Mouse (Mus musculus) small intestine, adult 2 months (tissue): ENCODE measurements around the gene Snrpa.

Experiments
- CTCF ChIP-seq: fragments of 200-500 bp; IDR thresholded peaks from 2 replicates; pipeline ENCODE4 v1.5.1; 2012; ENCODE audit warnings: low read depth, mild to moderate bottlenecking, control low read depth, inconsistent platforms, low read length, moderate library complexity, mixed read lengths; ENCODE audit not compliant: insufficient replicate concordance, insufficient read length; ENCODE audit errors: extremely low read depth
- POLR2A ChIP-seq: fragments of 200-500 bp; IDR thresholded peaks from 2 replicates; pipeline ENCODE4 v1.6.1; 2012; ENCODE audit warnings: low read depth, mild to moderate bottlenecking, control low read depth, inconsistent platforms, low read length, moderate library complexity

DNA sequence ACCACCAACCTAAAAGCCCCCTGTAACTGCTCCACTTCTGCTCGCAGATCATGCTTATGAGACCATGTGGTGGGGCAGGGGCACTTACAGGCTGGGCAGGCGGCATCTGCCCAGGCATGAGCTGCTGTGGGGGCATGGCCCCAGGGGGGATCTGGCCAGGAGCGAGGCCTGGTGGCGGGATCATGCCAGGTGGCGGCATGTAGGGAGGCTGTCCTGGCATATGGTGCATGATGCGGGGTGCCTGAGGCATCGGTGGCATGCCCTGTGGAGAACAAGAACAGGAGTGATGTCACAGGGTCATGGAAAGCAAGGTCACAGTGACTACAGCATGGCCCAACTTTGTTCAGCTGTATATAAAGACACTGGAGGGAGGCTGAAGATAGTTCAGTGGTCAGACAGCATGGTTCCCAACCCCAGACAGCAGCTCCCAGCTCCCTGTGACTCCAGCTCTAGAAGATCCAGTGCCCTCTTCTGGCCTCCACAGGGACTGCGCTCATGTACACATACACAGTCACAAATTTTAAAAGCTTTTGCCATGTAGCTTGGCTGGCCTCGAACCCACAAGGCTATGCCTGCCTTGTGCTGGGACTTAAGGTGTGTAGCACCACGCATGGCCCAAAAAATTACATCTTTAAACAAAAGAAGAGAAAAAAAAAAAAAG, 6.7 kb downstream of the Snrpa start:
- no peak for TF ChIP-seq POLR2A
- TF ChIP-seq CTCF, result peak; percentile 43; the same call in 1 of the 2 replicates
